Mouse (Mus musculus): ENCODE data around the gene Ankrd33b.

- TF ChIP-seq EP300 (IDR thresholded peaks at IDR 0.05; ENCODE audit: low read depth) = no peak
- no peak for TF ChIP-seq CTCF (IDR thresholded peaks at IDR 0.05; ENCODE audit: low read depth)
Measured at GRCm38 (mm10) chr15:31413662-31414061, 46.1 kb upstream of the Ankrd33b start.

Measured in liver, postnatal 0 days (tissue).